Mouse (Mus musculus): Measurements from ENCODE around the gene Pmf1.
"Not testable (repeated sequence)": the region's sequence is repeated elsewhere in the genome, so short reads cannot be mapped to it uniquely, and the experiment has no call there.

The Pmf1 gene

DNA sequence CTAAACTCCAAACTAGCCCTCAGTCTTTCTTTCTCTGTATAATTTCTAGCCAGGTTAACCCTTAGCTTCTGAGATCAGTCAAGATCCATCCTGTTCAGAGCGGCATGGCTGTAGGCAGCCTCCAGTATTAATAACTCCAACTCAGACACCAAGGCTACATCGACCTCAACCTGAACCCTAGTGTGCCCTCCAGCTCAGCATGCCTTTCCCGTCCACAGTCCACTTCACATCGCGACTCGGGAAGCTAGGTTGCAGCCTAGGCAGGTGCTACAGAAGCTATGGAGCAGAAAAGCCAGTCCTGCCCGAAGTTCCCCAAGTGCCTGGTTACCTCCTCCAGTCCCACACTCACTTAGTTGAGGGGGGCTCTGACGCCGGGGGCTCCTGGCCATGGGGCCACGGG is 27.3 kb upstream of the Pmf1 start:
- peak in 1 of 2 experiments; percentile 8 for DNase-seq

DNA sequence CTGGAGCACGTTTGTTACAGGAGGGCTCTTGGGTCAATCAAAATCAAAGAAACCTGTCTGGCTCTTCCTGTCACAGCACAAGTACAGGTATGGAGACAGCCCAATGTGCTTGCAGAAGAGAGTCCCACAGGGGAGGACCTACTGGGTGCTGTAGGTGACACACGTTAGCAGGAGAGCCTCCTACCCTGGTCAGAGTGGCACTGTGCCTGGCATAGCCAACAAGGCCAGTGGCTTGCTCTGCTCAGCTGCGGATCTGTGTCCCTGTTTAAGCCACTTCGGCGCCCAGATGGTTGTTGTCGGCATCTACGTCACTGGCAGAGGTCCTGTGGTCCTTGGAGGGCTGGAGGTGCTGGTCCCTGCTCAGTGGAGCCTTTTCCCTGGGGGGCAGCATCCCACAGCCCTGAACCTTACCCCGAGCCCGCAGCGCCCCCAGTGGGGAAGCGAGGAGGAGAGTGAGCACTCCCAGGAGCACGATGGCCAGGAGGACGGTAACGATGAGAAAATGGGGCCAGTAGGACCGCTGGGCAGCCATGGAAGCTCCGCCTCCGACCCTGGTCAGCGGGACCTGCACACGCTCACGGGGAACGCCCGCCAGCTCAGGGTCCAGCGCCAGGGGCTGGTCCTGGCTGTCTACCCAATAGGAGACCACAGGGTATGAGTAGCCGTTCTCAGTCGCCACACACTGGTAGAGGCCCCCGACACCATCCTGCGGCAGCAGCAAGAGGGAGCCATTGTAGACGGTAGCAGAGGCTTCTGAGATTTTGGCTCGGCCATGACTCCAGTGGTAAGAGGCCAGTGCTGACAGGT is 26.5 kb upstream of the Pmf1 start:
- DNase-seq, result peak; percentile 86 to 88

DNA sequence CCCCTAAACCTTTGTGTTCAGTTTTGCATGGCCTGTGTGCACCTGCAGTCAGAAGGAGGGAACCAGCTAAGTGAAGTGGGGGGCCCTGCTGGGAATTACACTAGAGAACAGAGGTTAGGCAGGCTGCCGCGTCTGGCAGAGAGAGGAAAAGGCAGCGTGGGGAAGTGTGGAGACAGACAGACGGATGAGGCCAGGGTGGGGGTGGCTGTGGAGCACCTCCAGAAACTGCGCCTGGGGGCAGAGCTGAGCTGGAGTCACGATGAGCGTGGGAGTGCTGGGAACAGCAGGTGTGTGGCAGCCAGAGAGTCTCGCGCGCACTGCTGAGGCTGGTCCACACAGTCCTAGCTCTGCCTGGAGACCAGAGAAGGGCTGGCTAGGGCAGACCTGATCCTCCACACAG is 25.4 kb upstream of the Pmf1 start:
- peak in 1 of 2 experiments; percentile 17 for DNase-seq

DNA sequence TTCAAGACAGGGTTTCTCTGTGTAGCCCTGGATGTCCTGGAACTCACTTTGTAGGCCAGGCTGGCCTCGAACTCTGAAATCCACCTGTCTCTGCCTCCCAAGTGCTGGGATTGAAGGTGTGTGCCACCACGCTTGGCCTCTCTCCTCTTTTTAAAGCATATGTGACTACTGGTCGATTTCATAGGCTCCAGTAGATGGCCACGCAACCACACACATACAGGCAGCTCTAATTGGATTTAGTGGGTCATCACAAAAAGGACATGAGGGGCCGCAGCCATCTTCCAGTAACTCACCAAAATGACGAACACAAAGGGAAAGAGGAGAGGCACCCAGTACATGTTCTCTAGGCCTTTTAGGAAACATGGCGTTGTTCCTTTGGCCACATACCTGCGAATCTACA is 18.5 kb upstream of the Pmf1 start:
- not testable (repeated sequence) for DNase-seq

DNA sequence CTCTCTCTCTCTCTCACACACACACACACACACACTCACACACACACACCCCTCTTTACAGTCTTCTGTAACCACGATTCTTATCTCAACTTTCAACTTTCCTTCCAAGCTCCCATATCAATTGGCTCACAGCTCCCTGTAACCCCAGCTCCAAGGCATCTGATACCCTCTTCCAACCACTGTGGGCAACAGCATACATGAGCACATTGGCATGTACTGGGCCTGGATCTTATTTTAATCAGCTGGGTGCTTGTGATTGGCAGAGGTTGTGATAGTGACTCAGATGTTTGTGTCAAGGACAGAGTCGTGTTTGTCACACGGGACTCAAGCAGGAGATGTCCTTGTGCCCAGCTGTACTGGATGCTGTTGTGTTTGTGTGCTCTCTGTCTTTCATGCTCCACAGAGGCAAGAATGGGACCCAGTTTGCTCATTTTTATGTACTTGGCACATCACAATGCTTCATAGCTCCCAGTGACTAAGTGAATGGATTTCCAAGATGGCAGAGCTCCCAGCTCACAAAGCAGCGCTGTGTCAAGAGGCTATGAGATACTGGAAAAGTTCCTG is 17.3 kb upstream of the Pmf1 start:
- DNase-seq, result no peak

DNA sequence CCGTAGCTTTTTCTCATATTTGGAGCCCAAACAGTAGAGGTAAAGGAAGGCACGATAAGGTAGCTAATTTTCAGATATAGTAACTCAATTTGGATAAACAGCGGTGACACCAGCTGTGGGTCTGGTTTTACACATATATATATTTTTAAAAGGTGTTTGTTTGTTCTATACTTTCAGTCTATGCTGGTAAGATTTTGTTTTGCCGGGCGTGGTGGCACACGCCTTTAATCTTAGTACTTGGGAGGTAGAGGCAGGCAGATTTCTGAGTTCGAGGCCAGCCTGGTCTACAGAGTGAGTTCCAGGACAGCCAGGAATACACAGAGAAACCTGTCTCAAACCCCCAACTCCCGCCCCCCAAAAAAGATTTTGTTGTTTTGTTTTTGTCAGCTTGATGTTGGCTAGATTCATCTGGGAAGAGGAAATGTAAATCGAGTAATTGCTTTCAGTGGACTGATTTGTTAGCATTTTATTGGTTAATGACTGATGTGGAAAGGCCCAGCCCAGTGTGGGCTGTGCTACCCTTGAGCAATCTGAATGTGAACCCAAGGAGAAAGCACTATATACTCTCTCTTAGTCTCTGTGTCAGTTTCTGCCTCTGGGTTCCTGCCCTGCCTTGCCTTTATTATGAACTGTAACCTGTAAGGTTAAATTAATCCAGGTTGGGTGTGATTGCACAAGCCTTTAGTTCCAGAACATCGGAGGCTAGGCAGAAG is 15.7 kb upstream of the Pmf1 start:
- DNase-seq, result no peak

DNA sequence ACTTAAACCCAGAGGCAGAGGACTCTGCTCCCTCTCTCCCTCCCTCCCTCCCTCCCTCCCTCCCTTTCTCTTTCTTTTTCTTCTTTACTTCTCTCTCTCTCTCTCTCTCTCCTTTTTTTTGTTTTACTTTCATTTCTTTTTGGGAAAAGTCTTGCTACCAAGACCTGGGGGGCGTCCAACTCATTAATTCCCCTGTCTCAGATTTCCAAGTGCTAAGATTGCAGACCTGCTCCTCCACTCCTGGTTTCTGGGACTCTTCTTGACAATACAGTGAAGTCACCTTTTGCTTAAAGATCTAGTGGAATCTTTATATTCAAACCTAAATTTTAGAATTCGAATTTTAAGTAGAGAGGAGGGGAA is 15.2 kb upstream of the Pmf1 start:
- DNase-seq, result no peak

DNA sequence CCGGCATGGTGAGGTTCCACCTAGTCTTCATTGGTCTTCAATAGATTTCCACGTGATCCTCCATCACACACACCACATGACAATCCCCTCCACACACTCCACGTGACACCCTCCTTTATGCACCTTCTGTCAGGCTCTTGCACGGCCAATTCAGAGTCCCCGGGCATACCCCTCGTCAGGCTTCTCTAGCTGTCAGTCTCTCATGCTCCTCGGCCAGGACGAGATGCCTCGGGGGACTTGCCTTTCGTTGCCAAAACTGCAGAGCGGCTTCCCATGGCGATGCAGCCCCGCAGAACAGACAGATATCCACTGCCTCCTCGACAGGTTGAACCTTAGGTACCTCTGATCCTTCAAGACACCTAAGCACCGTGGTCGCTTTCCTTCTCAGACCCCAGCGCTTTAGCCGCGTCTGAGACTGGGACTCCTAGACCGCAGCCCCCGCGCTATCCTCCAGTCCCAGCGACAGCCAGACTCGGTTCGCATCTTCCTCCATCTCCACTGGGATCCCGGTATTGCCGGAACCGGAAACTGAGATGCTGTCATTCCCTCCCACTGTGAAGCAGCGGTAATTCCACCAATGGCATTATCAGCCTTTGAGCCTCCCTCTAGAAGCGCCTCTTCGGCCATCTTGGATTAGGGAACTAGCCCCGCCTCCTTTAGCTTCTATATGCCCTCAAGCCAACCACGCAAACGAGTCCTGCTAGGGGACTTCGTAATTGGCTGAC is 14.6 kb upstream of the Pmf1 start, which contains the start of gene Slc25a44:
TSS of gene Slc25a44 (minus strand) at position 535 of the 725 bp plus-strand sequence.
- DNase-seq, result peak; percentile 94 to 95

DNA sequence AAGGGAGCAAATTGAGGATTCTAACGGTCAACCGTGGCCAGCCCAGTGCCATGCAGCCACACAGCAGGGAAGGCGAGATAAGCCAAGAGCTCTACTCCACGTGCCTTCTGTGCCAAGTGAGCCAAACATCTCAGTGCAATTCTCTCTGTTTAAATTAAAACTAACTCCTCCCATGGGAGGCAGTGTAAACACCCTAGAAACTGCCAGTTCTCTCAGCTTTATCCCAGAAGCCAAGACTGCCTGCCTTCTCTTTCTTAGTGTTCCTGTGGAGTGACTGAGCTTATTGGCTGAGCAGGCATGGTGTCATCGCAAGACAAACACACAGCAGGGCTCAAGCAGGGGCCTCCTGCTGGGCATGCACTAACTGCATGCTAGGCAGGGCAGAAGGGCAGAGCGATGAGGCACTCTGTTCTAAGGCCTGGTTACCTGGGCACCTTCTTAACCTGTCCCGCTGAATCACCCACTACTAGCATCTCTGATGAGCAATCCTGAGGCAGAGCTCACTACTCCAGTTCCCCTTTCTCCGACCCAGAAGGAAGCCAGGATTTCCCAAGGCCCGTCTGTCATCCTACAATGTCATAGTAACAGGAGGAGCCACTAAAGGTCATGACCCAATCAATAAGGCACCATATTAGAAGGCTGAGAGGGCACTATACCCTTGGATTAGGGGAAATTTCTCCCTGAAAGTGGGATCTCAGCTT is 12.0 kb upstream of the Pmf1 start:
- DNase-seq, result peak; percentile 79 to 85

DNA sequence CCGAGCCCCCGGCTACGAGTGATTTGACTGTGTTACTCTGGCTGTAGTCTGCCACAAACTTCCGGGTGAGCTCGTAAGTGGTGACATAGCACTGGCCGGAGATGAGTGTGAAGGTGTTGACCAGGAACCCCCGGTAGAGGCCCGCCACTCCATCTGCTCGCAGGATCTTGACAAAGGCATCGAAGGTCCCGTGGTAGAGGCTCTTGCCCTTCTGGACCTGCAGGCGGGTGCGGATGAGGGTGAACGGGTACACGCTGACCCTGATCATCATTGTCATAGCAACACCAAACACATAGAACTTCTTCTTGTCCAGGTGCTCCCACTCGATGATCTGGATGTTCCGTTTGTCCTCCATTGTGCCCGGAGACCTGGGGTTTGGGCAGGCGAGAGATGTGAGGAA is 10.6 kb upstream of the Pmf1 start:
- no peak for DNase-seq

DNA sequence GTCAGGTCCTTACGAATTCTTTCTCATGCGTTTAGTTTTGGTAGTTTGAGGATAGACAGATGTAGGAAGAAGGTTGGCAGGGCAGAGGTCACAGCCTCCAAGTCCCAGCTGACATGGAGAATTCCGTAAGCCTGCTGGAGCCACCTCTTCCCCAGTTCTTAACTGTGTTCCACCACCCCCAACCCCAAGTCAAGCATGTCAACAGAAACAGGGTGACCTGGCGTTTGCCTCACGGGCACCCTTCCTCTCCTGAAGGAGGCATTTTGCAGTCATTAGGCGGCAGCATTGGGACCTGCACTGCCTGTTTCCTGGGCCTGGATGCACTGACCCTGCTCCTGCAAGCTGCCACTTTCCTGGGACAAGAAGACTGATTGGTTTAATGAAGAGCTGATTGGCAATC is 7.9 kb upstream of the Pmf1 start:
- no peak for DNase-seq

DNA sequence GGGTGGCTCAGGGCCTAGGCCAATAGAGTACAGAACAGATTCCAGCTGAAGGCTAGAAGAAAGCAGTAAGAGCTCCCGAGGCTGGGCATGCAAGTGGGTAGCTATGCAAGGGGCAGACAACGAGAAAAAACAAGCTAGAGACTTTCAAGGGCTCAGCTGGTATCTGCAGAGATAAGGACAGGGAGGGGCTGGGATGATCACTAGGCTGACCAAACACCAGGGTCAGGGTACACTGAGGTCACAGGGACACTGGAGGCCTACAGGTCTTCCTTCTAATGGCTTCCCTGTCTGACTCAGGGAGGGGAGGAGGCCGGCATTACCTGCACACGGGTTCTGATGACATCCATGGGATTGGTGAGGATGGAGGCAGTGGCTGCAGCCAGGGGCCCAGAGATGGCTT is 5.5 kb upstream of the Pmf1 start:
- DNase-seq, result no peak

DNA sequence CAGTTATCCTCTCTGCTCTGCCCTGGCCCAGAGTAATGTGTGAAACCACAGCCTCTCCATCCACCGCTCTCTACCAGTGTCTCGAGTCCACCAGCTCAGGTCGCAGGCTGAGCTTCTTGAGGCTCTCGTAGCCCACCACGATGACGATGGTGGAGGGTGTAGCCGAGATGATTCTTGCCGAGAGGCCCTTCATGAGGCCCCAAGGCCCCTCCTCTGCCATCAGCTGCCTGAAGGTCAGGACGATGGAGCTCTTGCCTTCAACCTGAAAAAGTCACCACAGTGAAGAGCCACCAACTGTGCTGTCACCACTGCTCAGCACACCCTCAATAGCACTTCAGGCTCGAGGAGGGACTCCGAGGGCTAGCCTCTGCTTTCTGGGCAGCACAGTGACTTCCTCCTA is 2.5 kb upstream of the Pmf1 start:
- no peak for DNase-seq

DNA sequence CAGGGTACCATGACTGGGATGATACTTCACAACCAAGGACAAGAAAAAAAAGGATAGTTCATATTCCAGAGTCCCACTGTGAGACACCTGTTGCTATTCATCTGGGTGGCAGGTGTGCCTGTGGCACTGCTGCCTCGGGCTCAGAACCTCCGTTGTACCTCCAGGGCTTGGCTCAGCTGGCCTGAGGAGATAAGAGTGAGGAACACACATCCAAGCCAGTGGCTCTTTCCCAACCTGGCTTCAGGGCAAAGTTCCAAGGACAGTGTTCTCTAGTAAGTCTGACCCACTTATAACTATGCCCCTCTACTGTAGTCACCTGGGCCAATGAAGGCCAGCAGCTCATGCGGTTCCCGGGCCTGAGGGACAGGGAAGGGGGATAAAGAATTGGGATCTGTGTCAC is 1.6 kb upstream of the Pmf1 start:
- no peak for DNase-seq

DNA sequence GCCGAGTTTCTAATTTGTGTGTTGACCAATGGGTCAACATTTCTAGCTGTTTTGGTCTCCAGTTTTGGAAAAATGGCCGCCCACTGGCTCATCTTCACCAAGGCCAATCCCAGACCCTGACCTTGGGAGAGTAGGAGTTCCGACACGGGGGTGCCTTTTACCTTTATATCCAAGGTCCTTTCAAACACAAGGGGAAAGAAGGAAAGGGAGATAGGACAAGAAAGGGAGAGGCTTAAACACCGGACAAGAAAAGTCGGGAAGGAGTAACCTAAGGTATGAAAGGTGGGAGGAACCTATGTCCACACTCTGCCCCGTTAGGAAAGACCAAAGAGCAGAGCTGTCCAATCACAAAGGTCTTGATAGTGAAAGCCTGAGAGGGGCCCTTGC is 507 bp upstream of the Pmf1 start:
- DNase-seq, result no peak

DNA sequence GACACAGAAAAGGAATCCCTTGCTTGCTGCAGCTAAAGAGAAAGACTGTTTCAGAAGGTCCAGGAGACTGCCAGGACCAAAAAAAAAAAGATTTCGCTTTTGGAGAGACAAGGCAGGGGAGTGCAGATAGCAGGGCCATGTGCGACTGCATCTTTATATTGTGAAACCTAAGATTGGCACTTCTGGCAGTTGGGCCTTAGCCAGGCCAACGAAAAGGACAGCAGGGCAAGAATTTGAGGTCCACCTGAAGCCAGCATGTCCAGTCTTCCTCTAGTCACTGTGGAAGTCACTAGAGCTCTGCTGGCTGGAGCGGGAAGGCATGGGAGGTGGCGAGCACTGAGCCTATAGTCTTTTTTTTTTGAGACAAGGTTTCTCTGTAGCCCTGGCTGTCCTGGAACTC is 1.2 kb downstream of the Pmf1 start:
- no peak for DNase-seq

DNA sequence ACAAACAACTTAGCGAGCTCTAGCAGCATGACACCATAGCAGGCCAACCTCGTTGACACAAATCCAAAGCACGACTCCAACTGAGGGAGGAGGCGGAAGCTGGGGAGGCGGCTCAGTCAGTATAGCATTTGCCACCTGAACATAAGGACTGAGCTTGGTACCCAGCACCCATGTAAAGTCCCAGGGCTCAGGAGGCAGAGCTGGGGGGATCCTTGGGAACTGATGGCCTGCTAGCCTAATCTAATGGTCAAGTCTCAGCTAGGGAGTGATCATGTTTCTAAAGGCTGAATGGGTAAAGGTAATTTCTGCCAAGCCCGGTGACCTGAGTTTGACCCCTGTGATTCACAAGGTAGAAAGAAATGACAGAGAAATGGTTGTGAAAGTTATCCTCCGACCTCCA is 2.6 kb downstream of the Pmf1 start:
- no peak for DNase-seq

DNA sequence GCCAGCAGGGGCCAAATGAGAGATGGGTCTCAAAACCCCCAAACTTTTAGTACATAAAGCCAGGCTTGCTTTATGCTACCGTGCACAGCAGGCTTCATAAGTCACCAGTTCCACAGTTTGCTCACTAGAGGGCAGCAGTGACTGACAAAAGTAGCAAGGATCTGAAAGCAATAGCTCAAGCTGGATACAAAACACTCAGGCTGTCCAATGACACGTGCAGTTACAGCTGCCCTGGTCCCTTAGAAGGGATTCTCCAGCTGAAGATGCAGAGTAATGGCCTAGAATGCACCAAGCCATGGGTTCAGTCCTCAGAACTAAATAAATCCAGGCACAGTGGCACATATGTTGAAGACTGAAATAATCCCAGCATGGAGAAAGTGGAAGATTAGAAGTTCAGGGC is 3.0 kb downstream of the Pmf1 start:
- DNase-seq, result peak; percentile 68 to 78

DNA sequence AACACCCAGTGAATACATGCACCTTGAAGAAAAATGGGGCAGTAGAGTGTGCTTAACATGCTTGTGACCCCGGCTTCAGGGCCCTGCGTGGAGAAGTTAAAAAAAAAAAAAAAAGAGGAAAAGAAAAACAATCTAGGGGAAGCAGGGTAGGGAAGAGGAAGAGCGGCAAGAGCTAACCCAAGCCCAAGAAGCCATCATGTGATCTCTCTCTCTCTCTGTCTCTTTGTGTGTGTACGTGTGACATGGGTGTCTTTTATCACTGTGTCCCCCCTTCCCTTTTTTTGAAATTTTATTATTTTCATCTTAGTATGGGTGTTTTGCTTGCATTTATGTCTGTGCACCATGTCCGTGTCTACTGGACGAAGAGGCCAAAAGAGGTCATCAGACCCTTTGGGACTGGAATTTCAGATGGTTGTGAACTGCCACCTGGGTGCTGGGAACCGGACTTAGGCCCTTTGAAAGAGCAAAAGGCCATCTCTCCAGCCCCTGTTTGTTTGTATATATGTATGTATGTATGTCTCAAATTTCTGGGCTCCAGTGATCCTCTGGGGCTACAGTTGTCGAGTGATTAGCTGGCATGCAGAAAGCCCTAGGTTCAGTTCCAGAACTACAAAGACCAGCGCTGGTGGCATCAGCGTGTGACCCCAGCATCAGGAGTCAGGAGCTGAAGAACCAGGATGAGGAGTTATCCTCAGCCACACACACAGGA is 6.5 kb downstream of the Pmf1 start:
- no peak for DNase-seq

DNA sequence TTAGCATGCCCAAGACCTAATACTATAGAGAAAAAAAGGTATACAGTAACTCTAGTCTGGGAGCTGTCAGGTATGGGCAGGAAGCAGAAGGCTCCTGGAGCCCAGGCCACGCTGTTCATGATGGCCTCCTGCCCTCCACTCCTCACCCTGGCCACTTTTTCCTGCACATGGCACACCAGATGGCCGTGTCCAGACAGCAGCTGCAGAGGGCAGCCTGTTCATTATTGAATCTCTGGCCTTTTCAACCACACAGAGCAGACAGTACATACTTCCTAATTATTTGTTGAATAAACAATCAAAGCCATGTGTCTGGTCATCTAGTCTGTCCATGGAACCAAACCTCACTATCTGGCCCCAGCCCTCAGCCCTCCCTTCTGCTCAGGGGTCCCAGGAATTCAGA is 11.5 kb downstream of the Pmf1 start:
- DNase-seq, result peak; percentile 83 to 87

DNA sequence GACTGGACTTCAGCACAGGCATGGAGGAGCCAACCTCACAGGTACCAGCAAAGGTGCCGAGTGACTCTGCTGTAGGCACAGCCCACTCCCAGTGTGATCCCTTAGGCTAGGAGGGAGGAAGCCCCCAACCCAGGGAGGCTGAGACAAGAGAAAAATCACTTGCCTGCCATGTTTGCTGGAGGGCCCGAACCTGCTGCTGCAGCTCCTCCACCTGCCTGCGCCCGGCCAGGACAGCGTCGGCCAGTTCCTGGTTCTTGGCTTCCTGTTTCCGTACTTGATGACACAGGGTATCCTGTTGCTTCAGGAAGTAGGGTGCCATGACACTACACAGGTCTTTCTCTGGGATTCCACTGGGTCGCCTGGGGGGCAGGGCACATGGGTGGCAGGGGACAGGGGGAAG is 14.4 kb downstream of the Pmf1 start:
- DNase-seq, result no peak

DNA sequence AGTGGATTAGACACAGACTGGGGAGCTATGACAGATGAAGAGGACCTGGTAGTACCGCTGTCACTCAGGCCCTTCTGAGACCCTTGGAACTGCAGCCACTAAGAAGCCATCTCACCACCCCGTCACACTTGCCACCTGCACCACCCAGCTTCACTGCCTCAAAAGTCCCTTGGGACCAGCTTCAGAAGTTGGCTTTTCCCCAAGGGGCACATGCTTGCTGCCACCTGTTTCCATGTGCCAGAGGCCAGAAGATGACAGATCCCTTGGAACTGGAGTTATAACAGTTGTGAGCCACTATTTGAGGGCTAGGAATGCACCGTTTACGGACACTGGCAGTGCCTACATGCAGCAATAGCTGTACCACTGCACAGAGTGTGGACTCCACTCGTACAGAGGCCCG is 14.8 kb downstream of the Pmf1 start:
- DNase-seq, result no peak

All from cerebellum, postnatal 25 days (tissue).